Mouse (Mus musculus): ENCODE results near the gene Scyl1. TPM values are rescaled to one million over a fixed set of nuclear protein-coding genes. Genes with fewer than 3 reads are reported as not detected.
A peak's percentile ranks its signal among the peaks of the same experiment; 100 is the strongest.

The Scyl1 gene
- total and polyA plus RNA-seq, 3 experiments = 36.0 to 64.1 TPM; not detected in 1

GRCm38 (mm10) chr19:5817703-5818589, 46.7 kb upstream of the Scyl1 start:
- H3K79me2 ChIP-seq (ENCODE audit: control insufficient read depth, insufficient read depth, low read length, poor library complexity) = peaks cover 2% of the 10 kb centered on the region; the same call in 1 of the 2 replicates
- peak overlapping the region; percentile 91 for H3K27ac ChIP-seq (ENCODE audit: control insufficient read depth, low read depth, low read length)
- peak overlapping the region; percentile 86 for H3K9ac ChIP-seq (ENCODE audit: control insufficient read depth, low read depth, low read length, poor library complexity, severe bottlenecking)
- no peaks in the 10 kb centered on the region for H3K27me3 ChIP-seq (ENCODE audit: control insufficient read depth in 1 of 2, insufficient read depth in 2 of 2, low read length in 2 of 2)
- peaks cover 0 to 12% of the 10 kb centered on the region in 2 experiments; a peak in 2 of 4 replicates for H3K36me3 ChIP-seq (ENCODE audit: control insufficient read depth in 1 of 2, insufficient read depth in 2 of 2, low read length in 2 of 2)
- peak overlapping the region; percentile 53 to 65 for H3K4me3 ChIP-seq (ENCODE audit: control insufficient read depth in 1 of 2, insufficient read depth in 1 of 2, low read depth in 2 of 2, low read length in 2 of 2)
- no peaks in the 10 kb centered on the region for H3K9me3 ChIP-seq (replicated peaks; ENCODE audit: insufficient read depth, low read length)
- DNase-seq (ENCODE audit: low read depth, low spot score) = peak; percentile 97
- peaks cover 2 to 22% of the 10 kb centered on the region in 2 experiments for H3K4me1 ChIP-seq (ENCODE audit: control insufficient read depth in 1 of 2, insufficient read depth in 2 of 2, low read length in 2 of 2)
- peak; percentile 65 for TF ChIP-seq KAT2A (conservative IDR thresholded peaks at IDR 0.05; ENCODE audit: low read depth, low read length)
- no peak for TF ChIP-seq ZKSCAN1 (IDR thresholded peaks at IDR 0.05; ENCODE audit: low read depth, low read length)
- TF ChIP-seq RCOR1 (IDR thresholded peaks at IDR 0.05; ENCODE audit: low read depth, low read length) = peak; percentile 73
- peak; percentile 97 for TF ChIP-seq ELF1 (IDR thresholded peaks at IDR 0.05; ENCODE audit: low read depth, low read length)
- peak; percentile 67; the same call in 1 of the 2 replicates for TF ChIP-seq MAZ (IDR thresholded peaks at IDR 0.05; ENCODE audit: low read depth, low read length)
- TF ChIP-seq USF1 (IDR thresholded peaks at IDR 0.05; ENCODE audit: low read depth, low read length) = no peak; the same call in 1 of the 2 replicates
- TF ChIP-seq ETS1 (IDR thresholded peaks at IDR 0.05; ENCODE audit: low read depth, low read length) = peak; percentile 87
- no peak for TF ChIP-seq E2F4 (IDR thresholded peaks at IDR 0.05; ENCODE audit: borderline replicate concordance, low read depth, low read length)
- TF ChIP-seq ZC3H11A (IDR thresholded peaks at IDR 0.05; ENCODE audit: low read depth, low read length) = peak; percentile 20; the same call in 1 of the 2 replicates
- TF ChIP-seq ZMIZ1 (IDR thresholded peaks at IDR 0.05; ENCODE audit: low read depth, low read length) = peak; percentile 79
- peak; percentile 72 for TF ChIP-seq TCF12 (IDR thresholded peaks at IDR 0.05; ENCODE audit: low read depth, low read length)
- TF ChIP-seq USF2 (IDR thresholded peaks at IDR 0.05; ENCODE audit: borderline replicate concordance in 1 of 2, insufficient read depth in 1 of 2, low read depth in 1 of 2, low read length in 2 of 2) = no peak
- no peak for TF ChIP-seq UBTF (IDR thresholded peaks at IDR 0.05; ENCODE audit: borderline replicate concordance, insufficient read depth, low read depth, low read length)
- TF ChIP-seq ZNF384 (IDR thresholded peaks at IDR 0.05; ENCODE audit: low read depth, low read length) = peak; percentile 63
- TF ChIP-seq MEF2A (IDR thresholded peaks at IDR 0.05; ENCODE audit: extremely low read depth, insufficient replicate concordance, low read depth, low read length, poor library complexity, severe bottlenecking) = peak; percentile 45; the same call in 1 of the 2 replicates
- TF ChIP-seq RAD21 (IDR thresholded peaks at IDR 0.05; ENCODE audit: low read depth, low read length) = peak; percentile 30
- peak; percentile 65; the same call in 1 of the 2 replicates for TF ChIP-seq GABPA (IDR thresholded peaks at IDR 0.05; ENCODE audit: low read depth, low read length)
- peak; percentile 83 to 94 (median 90) for TF ChIP-seq CTCF (IDR thresholded peaks at IDR 0.05 in 2 of 3, conservative IDR thresholded peaks at IDR 0.05 in 1 of 3; ENCODE audit: control insufficient read depth in 1 of 3, insufficient read depth in 1 of 3, low read depth in 2 of 3, low read length in 3 of 3, poor library complexity in 1 of 3, severe bottlenecking in 1 of 3)
- TF ChIP-seq NRF1 (IDR thresholded peaks at IDR 0.05; ENCODE audit: insufficient read depth, low read depth, low read length, poor library complexity, severe bottlenecking) = 0 out of 2 replicates have a peak, but pooled peaks have one; percentile 26
- no peak for TF ChIP-seq JUND (IDR thresholded peaks at IDR 0.05; ENCODE audit: low read depth, low read length)
- TF ChIP-seq TAL1 (IDR thresholded peaks at IDR 0.05; ENCODE audit: low read length) = no peak
- TF ChIP-seq NELFE (IDR thresholded peaks at IDR 0.05; ENCODE audit: low read depth, low read length) = peak; percentile 75
- peak; percentile 64 to 80 for TF ChIP-seq EP300 (IDR thresholded peaks at IDR 0.05; ENCODE audit: low read depth in 1 of 2, low read length in 2 of 2)
- peak; percentile 56 to 85; a peak in 2 of 4 replicates for TF ChIP-seq POLR2A (IDR thresholded peaks at IDR 0.05; ENCODE audit: control insufficient read depth in 1 of 2, insufficient read depth in 1 of 2, low read depth in 1 of 2, low read length in 2 of 2, poor library complexity in 1 of 2)
- TF ChIP-seq MYC (IDR thresholded peaks at IDR 0.05; ENCODE audit: low read depth, low read length) = peak; percentile 87
- peak; percentile 47 for TF ChIP-seq SMC3 (IDR thresholded peaks at IDR 0.05; ENCODE audit: low read depth, low read length)
- no peak for TF ChIP-seq CHD1 (IDR thresholded peaks at IDR 0.05; ENCODE audit: low read depth, low read length)
- TF ChIP-seq MYB (IDR thresholded peaks at IDR 0.05; ENCODE audit: low read depth, low read length) = no peak
- peak; percentile 46; the same call in 1 of the 2 replicates for TF ChIP-seq BHLHE40 (IDR thresholded peaks at IDR 0.05; ENCODE audit: borderline replicate concordance, low read depth, low read length)
- TF ChIP-seq SIN3A (IDR thresholded peaks at IDR 0.05; ENCODE audit: low read length) = peak; percentile 96
- peak; percentile 73 for TF ChIP-seq MAX (IDR thresholded peaks at IDR 0.05; ENCODE audit: low read length)
- peak; percentile 56 for TF ChIP-seq TBP (IDR thresholded peaks at IDR 0.05; ENCODE audit: low read depth, low read length)
- TF ChIP-seq HCFC1 (IDR thresholded peaks at IDR 0.05; ENCODE audit: low read depth, low read length) = peak; percentile 77
- no peak for TF ChIP-seq GATA1 (IDR thresholded peaks at IDR 0.05; ENCODE audit: low read depth, low read length)
